Mouse (Mus musculus): Measurements from ENCODE around the gene Cbfa2t2. TPM values are rescaled to one million over a fixed set of nuclear protein-coding genes. Genes with fewer than 3 reads are reported as not detected.

Gene Cbfa2t2
- total and polyA plus RNA-seq, 2 experiments from 2014 or later, result 31.3 to 57.8 TPM

GRCm38 (mm10) chr2:154516944-154517343, 80.7 kb downstream of the Cbfa2t2 start:
- Histone ChIP-seq H3K27ac (ENCODE audit: low read depth, low read length) (no peak overlapping the region), H3K4me2 (ENCODE audit: low read depth, low read length, poor library complexity, severe bottlenecking) (no peak overlapping the region), H3K4me1 (ENCODE audit: insufficient read depth, low read length) (no peaks in the 10 kb centered on the region), H3K4me3 (ENCODE audit: low read depth, low read length) (no peak overlapping the region), H3K9ac (replicated peaks; ENCODE audit: low read length, poor library complexity, severe bottlenecking) (no peak overlapping the region), H3K9me3 (ENCODE audit: low read length) (no peaks in the 10 kb centered on the region), H3K27me3 (ENCODE audit: insufficient read depth, low read length) (no peaks in the 10 kb centered on the region), H3K36me3 (ENCODE audit: insufficient read depth, low read length) (peaks cover 14% of the 10 kb centered on the region; the same call in 1 of the 2 replicates)
- WGBS, result 87% methylated on average over 3 of the region's 3 CpGs
- TF ChIP-seq CTCF (IDR thresholded peaks at IDR 0.05), result no peak
- DNase-seq (ENCODE audit: low spot score), result no peak
- ATAC-seq (ENCODE audit: low FRiP score), result no peak

GRCm38 (mm10) chr2:154517424-154517823, 81.1 kb downstream of the Cbfa2t2 start:
- Histone ChIP-seq H3K36me3 (ENCODE audit: insufficient read depth, low read length) (peaks cover 12% of the 10 kb centered on the region; the same call in 1 of the 2 replicates), H3K27me3 (ENCODE audit: insufficient read depth, low read length) (no peaks in the 10 kb centered on the region)
- TF ChIP-seq CTCF (IDR thresholded peaks at IDR 0.05), result no peak

GRCm38 (mm10) chr2:154521449-154521848, 85.2 kb downstream of the Cbfa2t2 start:
- ATAC-seq (ENCODE audit: low FRiP score), result no peak
- no peak overlapping the region for H3K9ac ChIP-seq (replicated peaks; ENCODE audit: low read length, poor library complexity, severe bottlenecking)
- no peak for TF ChIP-seq CTCF (IDR thresholded peaks at IDR 0.05)

More at GRCm38 (mm10) chr2:154517424-154517823, 81.1 kb downstream of the Cbfa2t2 start:
- no peak for DNase-seq (ENCODE audit: low spot score)
- Histone ChIP-seq H3K9me3 (ENCODE audit: low read length) (no peaks in the 10 kb centered on the region), H3K4me1 (ENCODE audit: insufficient read depth, low read length) (no peaks in the 10 kb centered on the region), H3K4me2 (ENCODE audit: low read depth, low read length, poor library complexity, severe bottlenecking) (no peak overlapping the region), H3K9ac (replicated peaks; ENCODE audit: low read length, poor library complexity, severe bottlenecking) (no peak overlapping the region), H3K27ac (ENCODE audit: low read depth, low read length) (no peak overlapping the region), H3K4me3 (ENCODE audit: low read depth, low read length) (no peak overlapping the region)
- WGBS, result 98% methylated on average over 5 of the region's 5 CpGs
- ATAC-seq (ENCODE audit: low FRiP score), result no peak

GRCm38 (mm10) chr2:154522334-154522733, 86.1 kb downstream of the Cbfa2t2 start:
- Histone ChIP-seq H3K4me2 (ENCODE audit: low read depth, low read length, poor library complexity, severe bottlenecking) (no peak overlapping the region), H3K9me3 (ENCODE audit: low read length) (no peaks in the 10 kb centered on the region), H3K4me1 (ENCODE audit: insufficient read depth, low read length) (no peaks in the 10 kb centered on the region), H3K9ac (replicated peaks; ENCODE audit: low read length, poor library complexity, severe bottlenecking) (no peak overlapping the region), H3K36me3 (ENCODE audit: insufficient read depth, low read length) (peaks cover 22% of the 10 kb centered on the region; the same call in 1 of the 2 replicates), H3K27me3 (ENCODE audit: insufficient read depth, low read length) (no peaks in the 10 kb centered on the region), H3K4me3 (ENCODE audit: low read depth, low read length) (no peak overlapping the region), H3K27ac (ENCODE audit: low read depth, low read length) (no peak overlapping the region)
- 95% methylated on average over 5 of the region's 5 CpGs for WGBS
- TF ChIP-seq CTCF (IDR thresholded peaks at IDR 0.05), result no peak
- ATAC-seq (ENCODE audit: low FRiP score), result no peak
- DNase-seq (ENCODE audit: low spot score), result no peak

More at GRCm38 (mm10) chr2:154521449-154521848, 85.2 kb downstream of the Cbfa2t2 start:
- Histone ChIP-seq H3K4me1 (ENCODE audit: insufficient read depth, low read length) (no peaks in the 10 kb centered on the region), H3K9me3 (ENCODE audit: low read length) (no peaks in the 10 kb centered on the region), H3K4me2 (ENCODE audit: low read depth, low read length, poor library complexity, severe bottlenecking) (no peak overlapping the region), H3K27ac (ENCODE audit: low read depth, low read length) (no peak overlapping the region), H3K36me3 (ENCODE audit: insufficient read depth, low read length) (peaks cover 22% of the 10 kb centered on the region; the same call in 1 of the 2 replicates), H3K4me3 (ENCODE audit: low read depth, low read length) (no peak overlapping the region), H3K27me3 (ENCODE audit: insufficient read depth, low read length) (no peaks in the 10 kb centered on the region)
- DNase-seq (ENCODE audit: low spot score), result no peak

GRCm38 (mm10) chr2:154525285-154525684, 89.0 kb downstream of the Cbfa2t2 start:
- no peak for TF ChIP-seq CTCF (IDR thresholded peaks at IDR 0.05)
- H3K4me2 ChIP-seq (ENCODE audit: low read depth, low read length, poor library complexity, severe bottlenecking), result no peak overlapping the region
- no peak for ATAC-seq (ENCODE audit: low FRiP score)
- H3K9me3 ChIP-seq (ENCODE audit: low read length), result no peaks in the 10 kb centered on the region
- WGBS, result 91% methylated on average over 2 of the region's 2 CpGs
- H3K9ac ChIP-seq (replicated peaks; ENCODE audit: low read length, poor library complexity, severe bottlenecking), result no peak overlapping the region
- no peak overlapping the region for H3K27ac ChIP-seq (ENCODE audit: low read depth, low read length)
- H3K4me3 ChIP-seq (ENCODE audit: low read depth, low read length), result no peak overlapping the region
- H3K27me3 ChIP-seq (ENCODE audit: insufficient read depth, low read length), result no peaks in the 10 kb centered on the region
- no peaks in the 10 kb centered on the region for H3K4me1 ChIP-seq (ENCODE audit: insufficient read depth, low read length)
- DNase-seq (ENCODE audit: low spot score), result no peak
- peaks cover 16% of the 10 kb centered on the region; the same call in 1 of the 2 replicates for H3K36me3 ChIP-seq (ENCODE audit: insufficient read depth, low read length)

GRCm38 (mm10) chr2:154526531-154526930, 90.2 kb downstream of the Cbfa2t2 start:
- no peak for TF ChIP-seq CTCF (IDR thresholded peaks at IDR 0.05)
- Histone ChIP-seq H3K4me2 (ENCODE audit: low read depth, low read length, poor library complexity, severe bottlenecking) (no peak overlapping the region), H3K4me3 (ENCODE audit: low read depth, low read length) (no peak overlapping the region), H3K27me3 (ENCODE audit: insufficient read depth, low read length) (no peaks in the 10 kb centered on the region), H3K4me1 (ENCODE audit: insufficient read depth, low read length) (no peaks in the 10 kb centered on the region), H3K27ac (ENCODE audit: low read depth, low read length) (no peak overlapping the region), H3K9me3 (ENCODE audit: low read length) (no peaks in the 10 kb centered on the region), H3K36me3 (ENCODE audit: insufficient read depth, low read length) (peaks cover 19% of the 10 kb centered on the region; the same call in 1 of the 2 replicates), H3K9ac (replicated peaks; ENCODE audit: low read length, poor library complexity, severe bottlenecking) (no peak overlapping the region)
- WGBS, result 65% methylated on average over 3 of the region's 3 CpGs
- no peak for DNase-seq (ENCODE audit: low spot score)
- ATAC-seq (ENCODE audit: low FRiP score), result no peak

Measured in midbrain, postnatal 0 days (tissue).